Mouse (Mus musculus) fat pad, adult 2 months (tissue): ENCODE data around the gene Slc37a1.

ENCODE experiments used
- DNase-seq: peaks from one replicate; pipeline ENCODE4 v3.0.0-alpha.2; 2011; ENCODE audit warnings: low read depth, low spot score; ENCODE audit errors: extremely low read depth

Gene Slc37a1

GRCm38 (mm10) chr17:31286492-31286891 is at the start of gene Slc37a1:
TSS of gene Slc37a1 (plus strand) at chr17:31286792.
- DNase-seq, result no peak

- no peak for DNase-seq
Measured at GRCm38 (mm10) chr17:31238234-31239020, 48.2 kb upstream of the Slc37a1 start.

GRCm38 (mm10) chr17:31241156-31241555 is 45.4 kb upstream of the Slc37a1 start:
- DNase-seq, result no peak

- no peak for DNase-seq
Measured at GRCm38 (mm10) chr17:31242764-31243163, 43.8 kb upstream of the Slc37a1 start.

GRCm38 (mm10) chr17:31245321-31245720 is 41.3 kb upstream of the Slc37a1 start:
- no peak for DNase-seq

GRCm38 (mm10) chr17:31247144-31247543 is 39.4 kb upstream of the Slc37a1 start:
- no peak for DNase-seq

GRCm38 (mm10) chr17:31253951-31254350 is 32.6 kb upstream of the Slc37a1 start:
- DNase-seq, result no peak

GRCm38 (mm10) chr17:31254463-31254931 is 32.1 kb upstream of the Slc37a1 start:
- no peak for DNase-seq

- DNase-seq, result no peak
Measured at GRCm38 (mm10) chr17:31257149-31257548, 29.4 kb upstream of the Slc37a1 start.

GRCm38 (mm10) chr17:31257898-31258297 is 28.7 kb upstream of the Slc37a1 start:
- no peak for DNase-seq

GRCm38 (mm10) chr17:31258310-31258865 is 28.2 kb upstream of the Slc37a1 start:
- DNase-seq, result no peak

- no peak for DNase-seq
Measured at GRCm38 (mm10) chr17:31259145-31259544, 27.4 kb upstream of the Slc37a1 start.

- DNase-seq, result no peak
Measured at GRCm38 (mm10) chr17:31259825-31260224, 26.8 kb upstream of the Slc37a1 start.

GRCm38 (mm10) chr17:31260430-31260829 is 26.2 kb upstream of the Slc37a1 start:
- no peak for DNase-seq

GRCm38 (mm10) chr17:31261352-31261751 is 25.2 kb upstream of the Slc37a1 start:
- DNase-seq, result no peak

GRCm38 (mm10) chr17:31262715-31263114 is 23.9 kb upstream of the Slc37a1 start:
- DNase-seq, result no peak

- no peak for DNase-seq
Measured at GRCm38 (mm10) chr17:31263770-31264169, 22.8 kb upstream of the Slc37a1 start.

- DNase-seq, result no peak
Measured at GRCm38 (mm10) chr17:31264372-31264771, 22.2 kb upstream of the Slc37a1 start.

GRCm38 (mm10) chr17:31265171-31265572 is 21.4 kb upstream of the Slc37a1 start:
- no peak for DNase-seq

- DNase-seq, result no peak
Measured at GRCm38 (mm10) chr17:31265831-31266230, 20.8 kb upstream of the Slc37a1 start.

- no peak for DNase-seq
Measured at GRCm38 (mm10) chr17:31266321-31266950, 20.2 kb upstream of the Slc37a1 start.

- DNase-seq, result no peak
Measured at GRCm38 (mm10) chr17:31267138-31267537, 19.5 kb upstream of the Slc37a1 start.
